Mouse (Mus musculus): ENCODE results near the gene Washc2. TPM values are rescaled to one million over a fixed set of nuclear protein-coding genes. Genes with fewer than 3 reads are reported as not detected.

Washc2 gene
- polyA plus RNA-seq, 1 experiment, result 121 TPM

DNA sequence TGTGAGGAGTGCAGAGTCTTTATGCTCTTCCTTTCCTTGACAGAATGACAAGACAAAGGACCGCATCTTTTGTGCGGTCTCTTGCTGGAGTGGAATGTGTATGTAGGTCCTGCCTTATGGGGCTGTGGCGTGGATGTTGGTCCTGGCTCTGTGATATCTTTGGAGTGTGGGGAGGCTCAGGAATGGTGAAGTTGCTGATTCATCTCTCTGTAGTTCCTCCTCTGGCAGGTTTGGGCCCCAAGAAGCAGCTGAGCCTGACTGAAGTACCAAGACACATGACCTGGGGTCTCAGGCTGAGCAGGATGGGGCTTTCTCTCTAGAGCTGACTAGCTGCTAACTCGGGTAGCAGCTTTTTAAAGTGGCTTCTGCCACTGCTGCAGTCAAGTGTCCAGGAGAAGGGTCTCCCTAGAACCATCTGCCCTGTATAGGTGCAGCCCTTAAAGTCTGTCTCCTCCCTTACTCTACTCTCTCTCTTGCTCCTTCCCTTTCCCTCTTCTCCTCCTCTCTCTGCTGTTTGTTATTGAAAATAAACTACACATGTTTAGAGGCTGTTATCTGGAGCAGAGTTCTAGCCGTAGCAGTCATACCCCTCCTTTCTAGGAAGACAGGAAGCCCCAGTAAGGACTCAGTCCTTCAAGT is 71.0 kb downstream of the Washc2 start:
- no peak for TF ChIP-seq POLR2A (IDR thresholded peaks at IDR 0.05; ENCODE audit: extremely low read depth, insufficient read depth, low read length)
- no peak for TF ChIP-seq CTCF (IDR thresholded peaks at IDR 0.05; ENCODE audit: extremely low read depth, insufficient read depth, low read length)
- no peaks in the 10 kb centered on the region for H3K4me1 ChIP-seq (ENCODE audit: control insufficient read depth, insufficient read depth, low read length)

DNA sequence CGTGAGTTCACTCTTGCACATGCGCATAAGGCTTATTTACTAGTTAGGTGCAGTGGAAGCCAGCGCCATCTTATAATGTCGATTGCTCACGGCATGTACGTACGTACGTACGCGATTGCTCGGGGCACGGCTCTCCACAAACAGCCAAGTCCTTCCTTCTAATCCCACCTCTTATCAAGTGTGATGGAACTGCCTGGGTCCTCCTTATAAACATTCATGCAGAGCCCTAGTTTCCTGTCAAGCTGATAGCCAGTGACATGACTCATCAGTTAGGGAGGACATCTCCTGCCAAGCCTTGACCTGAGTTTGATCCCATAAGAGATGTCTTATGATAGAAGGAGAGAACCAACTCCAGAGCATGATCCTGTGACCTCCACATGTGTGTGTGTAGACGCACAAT is 73.2 kb downstream of the Washc2 start:
- Histone ChIP-seq H3K4me3 (ENCODE audit: insufficient read depth, low read length) (no peak overlapping the region), H3K27ac (ENCODE audit: insufficient read depth, low read length) (no peak overlapping the region), H3K4me1 (ENCODE audit: control insufficient read depth, insufficient read depth, low read length) (no peaks in the 10 kb centered on the region)
- TF ChIP-seq POLR2A (IDR thresholded peaks at IDR 0.05; ENCODE audit: extremely low read depth, insufficient read depth, low read length) (no peak), CTCF (IDR thresholded peaks at IDR 0.05; ENCODE audit: extremely low read depth, insufficient read depth, low read length) (no peak)

More for the DNA sequence above, 71.0 kb downstream of the Washc2 start:
- no peak overlapping the region for H3K4me3 ChIP-seq (ENCODE audit: insufficient read depth, low read length)
- no peak overlapping the region for H3K27ac ChIP-seq (ENCODE audit: insufficient read depth, low read length)

GRCm38 (mm10) chr6:116282546-116282945 is 74.7 kb downstream of the Washc2 start:
- Histone ChIP-seq H3K4me1 (ENCODE audit: control insufficient read depth, insufficient read depth, low read length) (no peaks in the 10 kb centered on the region), H3K27ac (ENCODE audit: insufficient read depth, low read length) (no peak overlapping the region), H3K4me3 (ENCODE audit: insufficient read depth, low read length) (no peak overlapping the region)
- TF ChIP-seq POLR2A (IDR thresholded peaks at IDR 0.05; ENCODE audit: extremely low read depth, insufficient read depth, low read length), result no peak
- no peak for TF ChIP-seq CTCF (IDR thresholded peaks at IDR 0.05; ENCODE audit: extremely low read depth, insufficient read depth, low read length)

DNA sequence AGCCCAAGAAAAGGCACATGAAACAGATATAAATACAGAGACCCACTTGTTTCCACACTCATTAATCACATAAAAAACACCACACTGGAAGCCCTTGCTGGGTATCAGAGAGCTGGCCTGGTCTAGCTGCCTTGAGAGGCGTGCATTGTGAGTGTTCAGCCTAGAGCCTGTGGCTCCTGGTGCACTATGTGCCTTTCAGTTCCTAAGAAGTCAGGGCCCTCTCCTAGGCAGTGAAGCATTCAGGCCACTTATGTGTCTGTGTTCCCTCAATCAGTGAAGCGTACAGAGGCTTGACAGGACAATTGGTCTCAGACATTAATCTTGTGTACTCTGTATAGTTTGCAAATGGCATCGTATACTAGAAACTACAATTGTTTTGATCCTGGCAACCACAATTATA is 75.4 kb downstream of the Washc2 start:
- Histone ChIP-seq H3K4me1 (ENCODE audit: control insufficient read depth, insufficient read depth, low read length) (no peaks in the 10 kb centered on the region), H3K27ac (ENCODE audit: insufficient read depth, low read length) (no peak overlapping the region), H3K4me3 (ENCODE audit: insufficient read depth, low read length) (no peak overlapping the region)
- TF ChIP-seq CTCF (IDR thresholded peaks at IDR 0.05; ENCODE audit: extremely low read depth, insufficient read depth, low read length), result no peak
- no peak for TF ChIP-seq POLR2A (IDR thresholded peaks at IDR 0.05; ENCODE audit: extremely low read depth, insufficient read depth, low read length)

- Histone ChIP-seq H3K27ac (ENCODE audit: insufficient read depth, low read length) (no peak overlapping the region), H3K4me1 (ENCODE audit: control insufficient read depth, insufficient read depth, low read length) (no peaks in the 10 kb centered on the region), H3K4me3 (ENCODE audit: insufficient read depth, low read length) (no peak overlapping the region)
- TF ChIP-seq CTCF (IDR thresholded peaks at IDR 0.05; ENCODE audit: extremely low read depth, insufficient read depth, low read length) (no peak), POLR2A (IDR thresholded peaks at IDR 0.05; ENCODE audit: extremely low read depth, insufficient read depth, low read length) (no peak)
Measured at GRCm38 (mm10) chr6:116286321-116286720, 78.5 kb downstream of the Washc2 start.

GRCm38 (mm10) chr6:116286870-116287575 is 79.2 kb downstream of the Washc2 start:
- H3K27ac ChIP-seq (ENCODE audit: insufficient read depth, low read length), result no peak overlapping the region
- no peak for TF ChIP-seq CTCF (IDR thresholded peaks at IDR 0.05; ENCODE audit: extremely low read depth, insufficient read depth, low read length)
- TF ChIP-seq POLR2A (IDR thresholded peaks at IDR 0.05; ENCODE audit: extremely low read depth, insufficient read depth, low read length), result no peak
- H3K4me1 ChIP-seq (ENCODE audit: control insufficient read depth, insufficient read depth, low read length), result no peaks in the 10 kb centered on the region
- H3K4me3 ChIP-seq (ENCODE audit: insufficient read depth, low read length), result no peak overlapping the region

- Histone ChIP-seq H3K4me1 (ENCODE audit: control insufficient read depth, insufficient read depth, low read length) (no peaks in the 10 kb centered on the region), H3K27ac (ENCODE audit: insufficient read depth, low read length) (no peak overlapping the region), H3K4me3 (ENCODE audit: insufficient read depth, low read length) (no peak overlapping the region)
- TF ChIP-seq CTCF (IDR thresholded peaks at IDR 0.05; ENCODE audit: extremely low read depth, insufficient read depth, low read length) (no peak), POLR2A (IDR thresholded peaks at IDR 0.05; ENCODE audit: extremely low read depth, insufficient read depth, low read length) (no peak)
Measured at GRCm38 (mm10) chr6:116311411-116311810, 103.6 kb downstream of the Washc2 start.

Other genes with a start within 250 kb of the Washc2 start
- 103 and 115 TPM in 2 replicates for gene Plxnd1, start 213.0 kb upstream of the Washc2 start, polyA plus RNA-seq (2012; rRNA removed)
- gene Tmcc1, start 14.6 kb upstream of the Washc2 start, polyA plus RNA-seq (2012; rRNA removed), result 48.4 and 48.7 TPM in 2 replicates
- gene Zfand4, start 56.2 kb downstream of the Washc2 start, polyA plus RNA-seq (2012; rRNA removed), result 6.0 and 6.1 TPM in 2 replicates
- 56.6 and 61.6 TPM in 2 replicates for gene March8, start 130.0 kb downstream of the Washc2 start, polyA plus RNA-seq (2012; rRNA removed)